Mouse (Mus musculus) CH12.LX (cell line): ENCODE measurements around the gene Rpl12. TPM values are rescaled to one million over a fixed set of nuclear protein-coding genes. Genes with fewer than 3 reads are reported as not detected.

Experiments used
- DNase-seq: peaks from one replicate; pipeline ENCODE4 v3.0.0-alpha.2; 2013; ENCODE audit errors: extremely low read depth
- H3K27ac ChIP-seq: 2 replicates; pipeline ENCODE4 v1.5.1; 2012; ENCODE audit warnings: low read depth, mild to moderate bottlenecking, control low read depth, moderate library complexity; ENCODE audit not compliant: insufficient read depth
- H3K27me3 ChIP-seq: replicated peaks from 2 replicates; pipeline ENCODE3; 2012; ENCODE audit warnings: inconsistent platforms
- H3K36me3 ChIP-seq, 2 experiments: replicated peaks in 1 of 2; 2 replicates each; pipeline versions ENCODE3 to v1.6.1; 2012; ENCODE audit warnings: inconsistent platforms in 1 of 2, low read length in 1 of 2, mild to moderate bottlenecking in 1 of 2, mixed read lengths in 1 of 2, moderate library complexity in 1 of 2; ENCODE audit not compliant: control insufficient read depth in 1 of 2, insufficient read depth in 1 of 2
- H3K4me1 ChIP-seq, 2 experiments: 2 replicates each; pipeline ENCODE4 v1.6.1; 2012; ENCODE audit warnings: inconsistent platforms in 1 of 2, moderate library complexity in 1 of 2; ENCODE audit not compliant: insufficient read depth in 2 of 2, control insufficient read depth in 1 of 2
- H3K4me2 ChIP-seq: 2 replicates; pipeline ENCODE4 v1.6.1; 2012; ENCODE audit warnings: low read depth, mild to moderate bottlenecking, control low read depth; ENCODE audit not compliant: poor library complexity, insufficient read depth, severe bottlenecking
- H3K4me3 ChIP-seq, 3 experiments: fragments of 150-350 bp in 1 of 3; sonication (generic) in 1 of 3; replicated peaks in 1 of 3; 2 replicates each; pipeline versions ENCODE3 to v1.5.1; 2011 to 2012; ENCODE audit warnings: low read depth in 2 of 3, low read length in 2 of 3, mild to moderate bottlenecking in 2 of 3, moderate library complexity in 2 of 3, control low read depth in 1 of 3, improper control_type of control experiment in 1 of 3, inconsistent platforms in 1 of 3, mixed read lengths in 1 of 3; ENCODE audit not compliant: poor library complexity in 1 of 3
- H3K79me2 ChIP-seq: replicated peaks from 2 replicates; pipeline ENCODE4 v1.6.1; 2012; ENCODE audit warnings: mild to moderate bottlenecking, moderate library complexity; ENCODE audit not compliant: control insufficient read depth, poor library complexity, insufficient read depth, severe bottlenecking; ENCODE audit errors: extremely low read depth
- H3K9ac ChIP-seq: 2 replicates; pipeline ENCODE4 v1.6.1; 2012; ENCODE audit warnings: low read depth, mild to moderate bottlenecking, control low read depth, moderate library complexity; ENCODE audit not compliant: insufficient read depth
- H3K9me3 ChIP-seq: replicated peaks from 2 replicates; pipeline ENCODE3; 2012; ENCODE audit warnings: low read length, inconsistent platforms, mixed read lengths
- BHLHE40 ChIP-seq: IDR thresholded peaks from 2 replicates; pipeline ENCODE4 v1.6.1; 2011; ENCODE audit warnings: mild to moderate bottlenecking, low read depth, low read length, improper control_type of control experiment
- CHD2 ChIP-seq: IDR thresholded peaks from 2 replicates; pipeline ENCODE4 v1.6.1; 2011; ENCODE audit warnings: low read length, improper control_type of control experiment
- EP300 ChIP-seq: IDR thresholded peaks from 2 replicates; pipeline ENCODE4 v1.6.1; 2011; ENCODE audit warnings: low read length, improper control_type of control experiment
- HCFC1 ChIP-seq: IDR thresholded peaks from 2 replicates; pipeline ENCODE4 v1.6.1; 2012; ENCODE audit warnings: low read depth, mild to moderate bottlenecking, inconsistent platforms, low read length, improper control_type of control experiment
- JUN ChIP-seq: IDR thresholded peaks from 2 replicates; pipeline ENCODE4 v1.6.1; 2011; ENCODE audit warnings: low read depth, mild to moderate bottlenecking, low read length, improper control_type of control experiment, moderate library complexity; ENCODE audit not compliant: insufficient read depth
- KAT2A ChIP-seq: IDR thresholded peaks from 2 replicates; pipeline ENCODE4 v1.6.1; 2012; ENCODE audit warnings: low read length, improper control_type of control experiment, inconsistent platforms; ENCODE audit not compliant: insufficient replicate concordance
- MAFK ChIP-seq: IDR thresholded peaks from 2 replicates; pipeline ENCODE4 v1.6.1; 2011; ENCODE audit warnings: low read length, improper control_type of control experiment; ENCODE audit not compliant: insufficient replicate concordance
- MAX ChIP-seq: IDR thresholded peaks from 2 replicates; pipeline ENCODE4 v1.6.1; 2011; ENCODE audit warnings: low read length, improper control_type of control experiment
- MEF2A ChIP-seq: IDR thresholded peaks from 2 replicates; pipeline ENCODE4 v1.6.1; 2014; ENCODE audit warnings: low read depth, mild to moderate bottlenecking, inconsistent platforms, low read length, improper control_type of control experiment, borderline replicate concordance
- MYC ChIP-seq: IDR thresholded peaks from 2 replicates; pipeline ENCODE4 v1.6.1; 2011; ENCODE audit warnings: low read depth, mild to moderate bottlenecking, improper control_type of control experiment, low read length
- NELFE ChIP-seq: IDR thresholded peaks from 2 replicates; pipeline ENCODE4 v1.6.1; 2011; ENCODE audit warnings: low read depth, low read length, improper control_type of control experiment
- NRF1 ChIP-seq: IDR thresholded peaks from 2 replicates; pipeline ENCODE4 v1.6.1; 2014; ENCODE audit warnings: low read depth, mild to moderate bottlenecking, inconsistent platforms, low read length, improper control_type of control experiment, moderate library complexity
- PAX5 ChIP-seq: IDR thresholded peaks from 2 replicates; pipeline ENCODE4 v1.6.1; 2012; ENCODE audit warnings: low read length, inconsistent platforms, mixed read lengths
- POLR2A ChIP-seq: IDR thresholded peaks from 2 replicates; pipeline ENCODE4 v1.6.1; 2011; ENCODE audit warnings: low read depth, mild to moderate bottlenecking, improper control_type of control experiment, low read length
- POLR2AphosphoS2 ChIP-seq: IDR thresholded peaks from 2 replicates; pipeline ENCODE4 v1.6.1; 2011; ENCODE audit warnings: low read depth, low read length, improper control_type of control experiment
- RAD21 ChIP-seq: IDR thresholded peaks from 2 replicates; pipeline ENCODE4 v1.6.1; 2011; ENCODE audit warnings: low read depth, mild to moderate bottlenecking, low read length, improper control_type of control experiment, moderate library complexity
- TBP ChIP-seq: conservative IDR thresholded peaks from 2 replicates; pipeline ENCODE4 v1.6.1; 2011; ENCODE audit warnings: low read depth, low read length, improper control_type of control experiment
- TCF12 ChIP-seq: IDR thresholded peaks from 2 replicates; pipeline ENCODE4 v1.6.1; 2014; ENCODE audit warnings: low read depth, mild to moderate bottlenecking, inconsistent platforms, low read length, improper control_type of control experiment
- USF1 ChIP-seq: IDR thresholded peaks from 2 replicates; pipeline ENCODE4 v1.6.1; 2014; ENCODE audit warnings: low read depth, mild to moderate bottlenecking, inconsistent platforms, low read length, improper control_type of control experiment
- USF2 ChIP-seq: conservative IDR thresholded peaks from 2 replicates; pipeline ENCODE4 v1.6.1; 2011; ENCODE audit warnings: low read depth, low read length, improper control_type of control experiment
- ZKSCAN1 ChIP-seq: IDR thresholded peaks from 2 replicates; pipeline ENCODE4 v1.6.1; 2012; ENCODE audit warnings: low read depth, inconsistent platforms, low read length, improper control_type of control experiment, borderline replicate concordance
- ZMIZ1 ChIP-seq: IDR thresholded peaks from 2 replicates; pipeline ENCODE4 v1.6.1; 2012; ENCODE audit warnings: low read depth, mild to moderate bottlenecking, inconsistent platforms, low read length, improper control_type of control experiment
- ZNF384 ChIP-seq: IDR thresholded peaks from 2 replicates; pipeline ENCODE4 v1.6.1; 2012; ENCODE audit warnings: low read depth, low read length, improper control_type of control experiment, inconsistent platforms
- dilution Hi-C: fragments of 300-500 bp; cut with MboI; formaldehyde crosslinking; loops from 2 replicates; pipeline ENCODE4 v1.14.3; 2020; ENCODE audit warnings: low sequenced_read_pairs; ENCODE audit not compliant: extremely low pct_unique_long_range_greater_than_20kb, extremely low pct_ligation_motif_present
- in situ Hi-C: fragments of 300-500 bp; cut with MboI; formaldehyde crosslinking; loops from 3 replicates; pipeline ENCODE4 v1.14.3; 2019; ENCODE audit warnings: low sequenced_read_pairs, low pct_ligation_motif_present, low pct_unique_long_range_greater_than_20kb, mixed read lengths
- polyA plus RNA-seq: library from polyadenylated mRNA; unstranded; fragments of >175 nt; gene quantifications from 2 replicates; pipeline ENCODE4 v1.2.1, GENCODE M21; 2012; ENCODE audit warnings: low read depth; ENCODE audit not compliant: insufficient read length
- total RNA-seq, 2 experiments: library from RNA; depleted of rRNA; stranded (reverse); fragments of 300-350 nt in 1 of 2; fragments of >200 nt in 1 of 2; gene quantifications; 2 replicates each; pipeline ENCODE4 v1.2.3; 2012 to 2014

Rpl12 gene
- total and polyA plus RNA-seq, 3 experiments, result 87.8 to 2,528 (median 1,298) TPM

DNA sequence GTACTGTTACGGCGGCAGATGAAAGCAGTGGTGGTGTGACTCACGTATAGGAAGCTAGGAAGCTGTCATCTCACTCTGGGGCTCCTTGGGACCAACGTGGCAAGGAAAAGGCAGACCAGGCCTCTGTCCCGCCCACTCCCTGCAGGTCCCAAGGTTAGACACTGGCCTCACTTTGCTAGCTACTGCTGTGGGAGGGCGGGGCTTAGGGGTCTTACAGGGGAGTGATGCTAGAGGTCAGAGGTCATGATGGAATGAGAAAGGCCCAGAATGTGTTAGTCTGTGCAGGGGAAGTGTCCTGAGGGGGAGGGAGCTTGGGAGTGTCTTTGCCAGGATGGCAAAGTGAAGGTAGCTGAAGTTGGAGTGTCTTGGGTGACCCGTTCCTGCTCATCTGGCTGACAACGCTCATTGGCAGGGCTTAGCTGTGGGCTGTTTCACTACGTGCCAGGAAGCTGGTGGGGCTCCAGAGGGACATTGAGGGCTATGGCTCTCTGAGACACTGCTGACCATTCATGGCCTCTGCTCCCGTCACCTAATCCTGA, 37.0 kb upstream of the Rpl12 start:
- H3K27me3 ChIP-seq, result peaks cover 5% of the 10 kb centered on the region
- H3K79me2 ChIP-seq, result no peaks in the 10 kb centered on the region
- no peak overlapping the region for H3K4me3 ChIP-seq
- H3K4me1 ChIP-seq, result peaks cover 0 to 11% of the 10 kb centered on the region in 2 experiments; a peak in 1 of 4 replicates
- dilution Hi-C loops (no loop called here), in situ Hi-C loops (no loop called here)
- no peak overlapping the region for H3K4me2 ChIP-seq
- H3K9me3 ChIP-seq, result no peaks in the 10 kb centered on the region
- DNase-seq, result no peak
- TF ChIP-seq HCFC1 (no peak), EP300 (no peak), POLR2AphosphoS2 (no peak), ZKSCAN1 (no peak), TBP (no peak)
- H3K27ac ChIP-seq, result no peak overlapping the region
- H3K9ac ChIP-seq, result no peak overlapping the region
- peaks cover 7 to 26% of the 10 kb centered on the region in 2 experiments for H3K36me3 ChIP-seq

DNA sequence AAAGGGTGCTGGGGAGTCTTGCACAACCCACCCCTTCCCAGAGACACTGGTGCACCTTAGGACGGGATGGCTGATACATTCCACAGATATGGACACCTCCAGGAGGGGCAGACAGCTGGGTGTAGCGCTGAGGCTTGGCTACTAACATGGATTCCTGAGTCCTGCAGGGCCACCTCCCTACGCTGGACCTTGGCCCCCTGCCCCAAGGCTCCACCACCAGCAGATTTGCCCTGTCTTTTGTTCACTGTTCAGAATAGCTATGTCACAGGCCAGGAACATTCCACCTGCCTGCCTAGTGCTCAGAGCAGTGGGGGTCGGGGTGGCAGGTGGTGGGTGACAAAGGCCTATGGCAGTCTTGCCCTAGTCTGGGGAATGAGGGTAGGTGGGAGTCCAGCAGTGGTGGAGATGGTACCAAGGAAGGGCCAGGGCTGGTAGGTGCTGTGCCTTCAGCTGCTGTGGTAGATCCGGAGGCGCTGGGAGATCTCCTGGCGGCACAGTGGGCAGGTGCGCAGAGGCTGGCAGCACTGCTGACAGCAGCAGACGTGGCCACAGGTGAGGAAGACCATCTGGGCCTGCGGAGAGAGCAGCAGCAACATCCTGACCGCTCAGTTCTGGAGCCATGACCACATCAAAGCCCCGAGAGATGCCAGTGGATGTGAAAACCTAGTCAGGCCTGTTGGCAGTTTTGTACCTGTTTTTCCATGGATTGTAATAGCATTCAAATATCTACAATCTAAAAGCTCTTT, 34.9 kb upstream of the Rpl12 start:
- DNase-seq, result no peak
- dilution Hi-C loops, result no loop called here

DNA sequence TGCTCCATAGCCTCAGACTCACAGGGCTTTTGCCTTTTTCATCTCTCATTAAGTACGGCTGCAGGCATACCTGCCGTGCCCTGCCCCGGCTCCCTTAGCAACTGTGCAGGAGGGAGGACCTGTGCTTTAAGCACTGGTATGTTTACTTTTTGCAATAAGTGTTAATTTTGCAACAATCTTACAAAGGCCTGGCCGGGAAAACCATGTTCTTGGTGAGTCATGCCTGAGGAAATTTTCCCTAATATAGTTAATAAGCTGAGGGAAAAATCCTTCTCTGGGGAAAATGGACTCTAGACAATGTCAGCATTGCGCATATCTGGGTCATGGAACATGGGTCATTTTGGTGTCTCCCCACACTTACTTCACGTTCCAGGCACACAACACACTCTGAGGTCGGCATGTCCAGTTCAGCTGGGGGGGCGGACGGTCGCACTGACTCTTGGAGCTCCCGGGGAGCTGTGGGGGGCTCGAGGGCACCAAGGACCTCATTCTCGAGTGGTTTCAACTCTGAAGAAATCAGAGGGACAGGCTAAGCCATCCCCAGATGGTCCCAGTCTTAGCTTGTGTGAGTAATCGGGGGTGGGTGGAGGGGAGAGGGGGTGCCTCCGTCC, 33.6 kb upstream of the Rpl12 start:
- Histone ChIP-seq H3K27me3 (no peaks in the 10 kb centered on the region), H3K36me3 (peaks cover 10 to 40% of the 10 kb centered on the region in 2 experiments), H3K9me3 (no peaks in the 10 kb centered on the region), H3K4me3 (no peak overlapping the region), H3K4me2 (no peak overlapping the region), H3K4me1 (peaks cover 0 to 11% of the 10 kb centered on the region in 2 experiments; a peak in 1 of 4 replicates), H3K79me2 (no peaks in the 10 kb centered on the region), H3K27ac (no peak overlapping the region), H3K9ac (no peak overlapping the region)
- in situ Hi-C loops, result no loop called here
- dilution Hi-C loops, result no loop called here
- TF ChIP-seq TBP (no peak), USF1 (no peak), NRF1 (no peak), MAFK (no peak), NELFE (no peak), MAX (no peak), MYC (no peak), CHD2 (no peak), HCFC1 (no peak), JUN (no peak), RAD21 (no peak), ZMIZ1 (no peak), MEF2A (no peak), PAX5 (no peak), KAT2A (no peak), EP300 (no peak), ZNF384 (no peak), USF2 (no peak), BHLHE40 (no peak)
- no peak for DNase-seq

More for the DNA sequence above, 34.9 kb upstream of the Rpl12 start:
- H3K27me3 ChIP-seq, result no peaks in the 10 kb centered on the region
- no peak overlapping the region for H3K9ac ChIP-seq
- H3K9me3 ChIP-seq, result no peaks in the 10 kb centered on the region
- H3K4me1 ChIP-seq, result peaks cover 0 to 11% of the 10 kb centered on the region in 2 experiments; a peak in 1 of 4 replicates
- H3K79me2 ChIP-seq, result no peaks in the 10 kb centered on the region
- no peak overlapping the region for H3K4me2 ChIP-seq
- H3K36me3 ChIP-seq, result peaks cover 10 to 33% of the 10 kb centered on the region in 2 experiments
- in situ Hi-C loops, result no loop called here
- no peak for TF ChIP-seq MAX
- TF ChIP-seq TCF12, result no peak
- TF ChIP-seq POLR2A, result no peak
- TF ChIP-seq JUN, result no peak
- no peak for TF ChIP-seq CHD2
- TF ChIP-seq, all 38 proteins: peak for 0
- Histone ChIP-seq H3K4me3 (no peak overlapping the region), H3K27ac (no peak overlapping the region)
